Mouse (Mus musculus) bone marrow, adult 2 months (tissue): Measurements from ENCODE around the gene Frmd7. TPM values are rescaled to one million over a fixed set of nuclear protein-coding genes. Genes with fewer than 3 reads are reported as not detected.

Experiments used
- H3K27ac ChIP-seq: fragments of 200-500 bp; 2 replicates; pipeline ENCODE4 v1.5.1; 2012; ENCODE audit warnings: low read depth, mild to moderate bottlenecking, control low read depth, inconsistent platforms, low read length; ENCODE audit not compliant: control insufficient read depth, poor library complexity, insufficient read depth
- H3K4me1 ChIP-seq: fragments of 200-500 bp; 2 replicates; pipeline ENCODE4 v1.6.1; 2011; ENCODE audit warnings: low read length; ENCODE audit not compliant: control insufficient read depth, insufficient read depth
- H3K4me3 ChIP-seq: fragments of 200-500 bp; replicated peaks from 2 replicates; pipeline ENCODE3; 2011; ENCODE audit warnings: mild to moderate bottlenecking, low read depth, low read length, control low read depth; ENCODE audit not compliant: control insufficient read depth
- CTCF ChIP-seq: fragments of 200-500 bp; IDR thresholded peaks from 2 replicates; pipeline ENCODE4 v1.5.1; 2011; ENCODE audit warnings: low read length, control low read depth; ENCODE audit not compliant: control insufficient read depth, insufficient read depth
- POLR2A ChIP-seq: fragments of 200-500 bp; IDR thresholded peaks from 2 replicates; pipeline ENCODE4 v1.6.1; 2011; ENCODE audit warnings: low read depth, mild to moderate bottlenecking, control low read depth, low read length, borderline replicate concordance; ENCODE audit not compliant: control insufficient read depth
- WGBS: fragments of 180-500 bp; shearing (Covaris S2); methylation state at CpG from one replicate; pipeline ENCODE4 v1.1.7; 2018; 5-methylcytosine and 5-hydroxymethylcytosine counted together
- polyA plus RNA-seq: library from polyadenylated mRNA; stranded (reverse); fragments of >200 nt; gene quantifications from 2 replicates; pipeline ENCODE4 v1.2.4, GENCODE M21; 2011; ENCODE audit warnings: low replicate concordance; ENCODE audit not compliant: missing spikeins, insufficient read depth, insufficient read length

The Frmd7 gene
- polyA plus RNA-seq, 1 experiment, result not detected

DNA sequence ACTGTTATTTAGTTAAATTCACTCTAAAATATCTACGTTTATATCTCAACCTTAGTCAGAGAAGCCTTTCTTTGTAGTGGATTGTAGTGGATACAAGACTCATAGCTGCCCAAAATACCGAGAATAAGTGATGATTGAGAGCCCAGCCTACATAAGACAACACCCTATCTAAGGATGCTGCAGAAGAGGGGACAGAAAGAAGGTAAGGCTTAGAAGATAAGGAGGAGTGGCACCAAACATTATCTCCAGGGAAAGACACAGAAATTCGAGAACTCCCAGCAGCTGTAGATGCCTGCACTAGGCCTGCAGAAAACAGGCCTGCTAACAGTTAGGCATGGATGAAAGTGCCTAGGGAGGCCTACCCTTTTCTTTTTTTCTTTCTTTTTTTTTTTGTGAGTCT lies 22.6 kb upstream of the Frmd7 start:
- H3K4me3 ChIP-seq, result no peak overlapping the region
- no peaks in the 10 kb centered on the region; the same call in 1 of the 2 replicates for H3K4me1 ChIP-seq
- TF ChIP-seq CTCF (no peak), POLR2A (no peak)
- no peak overlapping the region for H3K27ac ChIP-seq
- WGBS, result 61% methylated on average over 3 of the region's 3 CpGs

GRCm38 (mm10) chrX:50962955-50963354 lies 20.4 kb upstream of the Frmd7 start:
- 71% methylated on average over 6 of the region's 6 CpGs for WGBS
- Histone ChIP-seq H3K4me3 (no peak overlapping the region), H3K27ac (no peak overlapping the region), H3K4me1 (no peaks in the 10 kb centered on the region)
- TF ChIP-seq POLR2A (no peak), CTCF (no peak)

GRCm38 (mm10) chrX:50948633-50949032 lies 6.1 kb upstream of the Frmd7 start:
- TF ChIP-seq POLR2A (no peak), CTCF (no peak)
- 52% methylated on average over 2 of the region's 2 CpGs for WGBS
- Histone ChIP-seq H3K27ac (no peak overlapping the region), H3K4me1 (no peaks in the 10 kb centered on the region), H3K4me3 (no peak overlapping the region)

GRCm38 (mm10) chrX:50948116-50948515 lies 5.6 kb upstream of the Frmd7 start:
- no peak overlapping the region for H3K4me3 ChIP-seq
- 80% methylated on average over 4 of the region's 4 CpGs for WGBS
- TF ChIP-seq POLR2A, result no peak
- no peak for TF ChIP-seq CTCF
- H3K27ac ChIP-seq, result no peak overlapping the region
- H3K4me1 ChIP-seq, result no peaks in the 10 kb centered on the region

DNA sequence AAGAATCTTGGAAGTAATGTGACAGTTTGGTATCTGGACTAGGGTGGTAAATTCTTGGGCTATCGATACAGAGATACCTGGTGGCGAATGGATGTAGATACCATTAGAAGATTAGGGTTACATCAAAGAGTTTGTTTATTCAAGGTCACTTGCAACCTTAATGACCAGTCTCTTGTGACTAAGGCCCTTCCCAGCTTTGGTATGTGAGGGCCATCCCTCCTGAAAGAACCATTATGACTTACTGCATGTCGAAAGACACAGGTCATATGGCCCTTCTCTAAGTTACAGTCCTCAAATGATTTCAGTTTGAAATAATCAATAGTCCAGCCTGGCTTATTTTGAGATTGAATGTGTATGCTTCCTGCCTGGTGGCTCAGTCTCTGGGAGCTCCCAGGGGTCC lies 5.4 kb downstream of the Frmd7 start:
- Histone ChIP-seq H3K4me3 (no peak overlapping the region), H3K4me1 (no peaks in the 10 kb centered on the region), H3K27ac (no peak overlapping the region)
- TF ChIP-seq POLR2A, result no peak
- TF ChIP-seq CTCF, result no peak
- WGBS, result 72% methylated on average over 3 of the region's 3 CpGs

DNA sequence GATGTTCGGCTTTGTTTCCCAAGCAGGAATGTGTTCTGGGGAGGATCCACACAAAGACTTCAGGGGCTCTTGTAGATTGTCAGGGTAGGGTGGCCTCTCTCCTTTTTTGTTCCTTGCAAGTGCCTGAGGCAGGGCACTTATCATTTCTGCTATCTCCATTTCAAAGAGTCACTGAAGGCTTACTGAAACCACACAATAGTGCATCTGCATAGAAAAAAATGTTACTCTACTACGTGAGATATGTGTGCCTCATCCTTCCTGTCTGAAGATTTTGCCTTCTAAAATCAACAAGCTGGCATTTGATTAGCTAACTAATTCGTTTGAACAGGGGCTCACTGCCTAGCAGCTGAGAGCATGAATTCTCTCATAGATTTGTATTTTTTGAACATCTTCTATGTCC lies 12.2 kb downstream of the Frmd7 start:
- 54% methylated on average over 3 of the region's 3 CpGs for WGBS
- H3K4me3 ChIP-seq, result no peak overlapping the region
- no peaks in the 10 kb centered on the region for H3K4me1 ChIP-seq
- TF ChIP-seq CTCF, result no peak
- no peak for TF ChIP-seq POLR2A
- H3K27ac ChIP-seq, result no peak overlapping the region

- Histone ChIP-seq H3K27ac (no peak overlapping the region), H3K4me3 (no peak overlapping the region), H3K4me1 (no peaks in the 10 kb centered on the region)
- WGBS, result 69% methylated on average over 10 of the region's 10 CpGs
- TF ChIP-seq CTCF (no peak), POLR2A (no peak)
Observed at GRCm38 (mm10) chrX:50926893-50927545, 15.5 kb downstream of the Frmd7 start.

DNA sequence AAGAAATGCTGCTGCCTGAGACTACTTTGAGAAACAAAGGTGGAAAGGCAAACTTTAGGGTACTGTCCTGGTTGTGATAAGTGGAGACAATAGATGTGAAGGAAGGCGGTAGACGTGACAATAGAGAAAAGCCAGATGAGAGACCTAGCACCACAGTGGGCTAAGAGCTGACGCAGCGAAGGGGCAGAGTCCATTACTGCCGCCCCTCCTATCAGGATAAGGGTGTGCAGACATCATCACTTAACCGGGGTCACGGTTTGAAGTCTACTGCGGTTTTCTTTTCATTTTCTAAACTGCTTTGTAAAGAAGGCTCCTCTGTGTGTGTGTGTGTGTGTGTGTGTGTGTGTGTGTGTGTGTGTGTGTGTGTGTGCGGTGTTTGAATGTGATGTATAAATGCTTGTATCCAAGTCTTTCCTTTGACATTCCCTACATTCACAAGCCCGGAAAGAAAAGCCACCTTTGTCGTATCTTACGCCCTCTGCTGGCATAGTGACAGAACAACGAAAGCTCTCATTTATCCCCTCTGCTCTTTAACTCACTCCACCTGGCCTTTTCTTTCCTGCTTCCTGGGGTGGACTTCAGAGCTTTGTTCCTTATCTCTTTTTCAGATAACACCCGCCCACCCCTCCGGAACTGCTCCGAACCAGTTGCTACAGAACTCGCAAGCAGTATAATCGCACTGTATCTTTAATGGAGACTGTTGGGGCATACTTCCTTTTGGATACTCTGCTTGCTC lies 17.7 kb downstream of the Frmd7 start:
- TF ChIP-seq CTCF (no peak), POLR2A (no peak)
- H3K4me1 ChIP-seq, result no peaks in the 10 kb centered on the region
- H3K27ac ChIP-seq, result no peak overlapping the region
- 58% methylated on average over 17 of the region's 18 CpGs for WGBS
- no peak overlapping the region for H3K4me3 ChIP-seq
